Mouse (Mus musculus) hindbrain, embryonic 13.5 days (tissue): ENCODE data around the gene Sec22b. TPM values are rescaled to one million over a fixed set of nuclear protein-coding genes. Genes with fewer than 3 reads are reported as not detected.

Experiments used
- ATAC-seq: fragments of 200-750 bp; cut with Nextera tagmentation; 2 replicates; pipeline ENCODE4 v1.8.0; 2017; ENCODE audit warnings: moderate TSS enrichment; ENCODE audit not compliant: low FRiP score
- H3K27ac ChIP-seq: fragments of 300-500 bp; sonication (generic); 2 replicates; pipeline ENCODE4 v1.5.1; 2015; ENCODE audit warnings: inconsistent platforms, mild to moderate bottlenecking, moderate library complexity
- H3K27me3 ChIP-seq: fragments of 300-500 bp; sonication (generic); 2 replicates; pipeline ENCODE4 v1.6.1; 2015; ENCODE audit warnings: mild to moderate bottlenecking, inconsistent platforms
- H3K36me3 ChIP-seq: fragments of 300-500 bp; sonication (generic); 2 replicates; pipeline ENCODE4 v1.6.1; 2015; ENCODE audit warnings: mild to moderate bottlenecking, inconsistent platforms
- H3K4me1 ChIP-seq: fragments of 300-500 bp; sonication (generic); replicated peaks from 2 replicates; pipeline ENCODE4 v1.6.1; 2015; ENCODE audit warnings: inconsistent platforms
- H3K4me2 ChIP-seq: fragments of 300-500 bp; sonication (generic); 2 replicates; pipeline ENCODE4 v1.6.1; 2015; ENCODE audit warnings: inconsistent platforms, mild to moderate bottlenecking, moderate library complexity
- H3K4me3 ChIP-seq: fragments of 300-500 bp; sonication (generic); 2 replicates; pipeline ENCODE4 v1.5.1; 2015; ENCODE audit warnings: mild to moderate bottlenecking, inconsistent platforms
- H3K9ac ChIP-seq: fragments of 300-500 bp; sonication (generic); 2 replicates; pipeline ENCODE4 v1.6.1; 2015; ENCODE audit warnings: mild to moderate bottlenecking, inconsistent platforms
- H3K9me3 ChIP-seq: fragments of 300-500 bp; sonication (generic); 2 replicates; pipeline ENCODE4 v1.6.1; 2016; ENCODE audit warnings: inconsistent platforms
- WGBS: fragments of 180-500 bp; shearing (Covaris S2); methylation state at CpG from one replicate; pipeline ENCODE4 v1.1.7; 2015; 5-methylcytosine and 5-hydroxymethylcytosine counted together
- polyA plus RNA-seq: library from polyadenylated mRNA; unstranded; fragments of >200 nt; fragmentation: Nextera tagmentation; extraction: Ambion mirVana; gene quantifications from 2 replicates; pipeline ENCODE4 v1.2.1, GENCODE M21; 2015

The Sec22b gene
- polyA plus RNA-seq, 1 experiment from 2014 or later: 103 TPM

DNA sequence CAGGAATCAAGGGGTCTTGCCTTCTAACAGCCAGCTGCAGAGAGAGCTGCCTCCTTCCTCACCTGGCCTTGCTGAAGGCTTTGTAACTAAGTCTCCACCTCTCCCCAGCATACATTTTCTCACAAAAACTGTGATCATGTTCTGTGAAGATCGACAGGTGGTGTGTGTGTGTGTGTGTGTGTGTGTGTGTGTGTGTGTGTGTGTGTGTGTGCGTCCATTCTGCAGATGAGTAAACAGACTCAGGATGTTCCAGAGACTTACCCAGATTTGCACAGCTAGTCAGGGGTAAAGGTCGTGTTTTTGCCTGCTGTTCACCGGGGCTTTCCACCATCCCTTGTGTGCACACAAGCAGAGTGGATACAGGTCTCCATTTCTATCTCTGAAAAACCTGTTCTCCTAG is 71.7 kb downstream of the Sec22b start:
- Histone ChIP-seq H3K27me3 (no peaks in the 10 kb centered on the region), H3K9ac (no peak overlapping the region), H3K4me2 (no peak overlapping the region), H3K4me3 (no peak overlapping the region), H3K27ac (no peak overlapping the region), H3K4me1 (no peaks in the 10 kb centered on the region), H3K36me3 (no peaks in the 10 kb centered on the region), H3K9me3 (0 out of 2 replicates have a peak, but pooled peaks cover 2% of the 10 kb centered on the region)
- WGBS: 77% methylated on average over 4 of the region's 4 CpGs
- ATAC-seq: no peak

Other genes starting within 250 kb of the Sec22b start
- 9.2 and 9.7 TPM in 2 replicates for gene Prkab2, start 243.0 kb upstream of the Sec22b start, polyA plus RNA-seq
- gene Gm17651, start 226.5 kb upstream of the Sec22b start, polyA plus RNA-seq: not detected in 2 replicates
- 58.6 and 60.4 TPM in 2 replicates for gene Pde4dip, start 12.5 kb upstream of the Sec22b start, polyA plus RNA-seq
- gene Notch2, start 112.3 kb downstream of the Sec22b start, polyA plus RNA-seq: 11.1 and 12.0 TPM in 2 replicates